Mouse (Mus musculus): ENCODE measurements around the gene Ttc30a2. TPM values are rescaled to one million over a fixed set of nuclear protein-coding genes. Genes with fewer than 3 reads are reported as not detected.
"Not testable (repeated sequence)": the region's sequence is repeated elsewhere in the genome, so short reads cannot be mapped to it uniquely, and the experiment has no call there.

Ttc30a2 gene
- total RNA-seq, 1 experiment = 0.36 TPM

- Histone ChIP-seq H3K4me1 (ENCODE audit: control insufficient read depth in 2 of 2, insufficient read depth in 2 of 2, low read length in 2 of 2, poor library complexity in 1 of 2) (no peaks in the 10 kb centered on the region), H3K4me3 (ENCODE audit: insufficient read depth in 1 of 2, low read depth in 1 of 2, low read length in 2 of 2, poor library complexity in 1 of 2, severe bottlenecking in 1 of 2) (peak within 1 kb of the TSS; percentile 65 to 78), H3K9me3 (ENCODE audit: control insufficient read depth, insufficient read depth, low read depth, low read length) (no peaks in the 10 kb centered on the region), H3K9ac (ENCODE audit: insufficient read depth, low read depth, low read length, poor library complexity, severe bottlenecking) (peak within 1 kb of the TSS; percentile 67), H3K36me3 (ENCODE audit: control insufficient read depth, insufficient read depth, low read length, poor library complexity, severe bottlenecking) (no peaks in the 10 kb centered on the region), H3K27ac (ENCODE audit: insufficient read depth, low read depth, low read length, poor library complexity, severe bottlenecking) (no peak within 1 kb of the TSS)
- TF ChIP-seq ZC3H11A (IDR thresholded peaks at IDR 0.05; ENCODE audit: borderline replicate concordance, low read depth, low read length) (no peak), CHD2 (IDR thresholded peaks at IDR 0.05; ENCODE audit: low read depth, low read length) (no peak), ZNF384 (IDR thresholded peaks at IDR 0.05; ENCODE audit: low read depth, low read length) (no peak), HCFC1 (IDR thresholded peaks at IDR 0.05; ENCODE audit: borderline replicate concordance, insufficient read depth, low read length) (peak; percentile 98)
- peak; percentile 40 for DNase-seq (ENCODE audit: low read depth, low spot score)
- in situ Hi-C loops (cut with MboI; ENCODE audit: low sequenced_read_pairs in 2 of 2, unreplicated experiment in 2 of 2) = no loop called here
Observed at GRCm38 (mm10) chr2:75938117-75939063, 39.6 kb downstream of the Ttc30a2 start, which contains the start of gene Ttc30b. TSS of gene Ttc30b (minus strand) at chr2:75938585.

- DNase-seq (ENCODE audit: low read depth, low spot score); H3K9me3 ChIP-seq (ENCODE audit: control insufficient read depth, insufficient read depth, low read depth, low read length); in situ Hi-C loops (cut with MboI; ENCODE audit: low sequenced_read_pairs in 2 of 2, unreplicated experiment in 2 of 2); H3K36me3 ChIP-seq (ENCODE audit: control insufficient read depth, insufficient read depth, low read length, poor library complexity, severe bottlenecking); H3K4me1 ChIP-seq (ENCODE audit: control insufficient read depth in 2 of 2, insufficient read depth in 2 of 2, low read length in 2 of 2, poor library complexity in 1 of 2); H3K27ac ChIP-seq (ENCODE audit: insufficient read depth, low read depth, low read length, poor library complexity, severe bottlenecking): not testable (repeated sequence)
- Histone ChIP-seq H3K9ac (ENCODE audit: insufficient read depth, low read depth, low read length, poor library complexity, severe bottlenecking) (peak overlapping the region; percentile 67; the same call in 1 of the 2 replicates), H3K4me3 (ENCODE audit: insufficient read depth in 1 of 2, low read depth in 1 of 2, low read length in 2 of 2, poor library complexity in 1 of 2, severe bottlenecking in 1 of 2) (peak overlapping the region in 1 of 2 experiments; percentile 65; a peak in 2 of 4 replicates)
Observed at GRCm38 (mm10) chr2:75937520-75938116, 40.4 kb downstream of the Ttc30a2 start.

GRCm38 (mm10) chr2:75936685-75937084 is 41.3 kb downstream of the Ttc30a2 start:
- H3K9ac ChIP-seq (ENCODE audit: insufficient read depth, low read depth, low read length, poor library complexity, severe bottlenecking); DNase-seq (ENCODE audit: low read depth, low spot score); in situ Hi-C loops (cut with MboI; ENCODE audit: low sequenced_read_pairs in 2 of 2, unreplicated experiment in 2 of 2): not testable (repeated sequence)

GRCm38 (mm10) chr2:75933541-75933940 is 44.4 kb downstream of the Ttc30a2 start:
- Histone ChIP-seq H3K9me3 (ENCODE audit: control insufficient read depth, insufficient read depth, low read depth, low read length) (no peaks in the 10 kb centered on the region), H3K9ac (ENCODE audit: insufficient read depth, low read depth, low read length, poor library complexity, severe bottlenecking) (no peak overlapping the region), H3K27ac (ENCODE audit: insufficient read depth, low read depth, low read length, poor library complexity, severe bottlenecking) (no peak overlapping the region), H3K36me3 (ENCODE audit: control insufficient read depth, insufficient read depth, low read length, poor library complexity, severe bottlenecking) (no peaks in the 10 kb centered on the region), H3K4me3 (ENCODE audit: insufficient read depth in 1 of 2, low read depth in 1 of 2, low read length in 2 of 2, poor library complexity in 1 of 2, severe bottlenecking in 1 of 2) (no peak overlapping the region), H3K4me1 (ENCODE audit: control insufficient read depth in 2 of 2, insufficient read depth in 2 of 2, low read length in 2 of 2, poor library complexity in 1 of 2) (no peaks in the 10 kb centered on the region)
- in situ Hi-C loops (cut with MboI; ENCODE audit: low sequenced_read_pairs in 2 of 2, unreplicated experiment in 2 of 2) = no loop called here
- no peak for TF ChIP-seq MAFK (IDR thresholded peaks at IDR 0.05; ENCODE audit: insufficient read depth, low read depth, low read length)
- no peak for TF ChIP-seq ZC3H11A (IDR thresholded peaks at IDR 0.05; ENCODE audit: borderline replicate concordance, low read depth, low read length)
- no peak for TF ChIP-seq ZNF384 (IDR thresholded peaks at IDR 0.05; ENCODE audit: low read depth, low read length)
- TF ChIP-seq HCFC1 (IDR thresholded peaks at IDR 0.05; ENCODE audit: borderline replicate concordance, insufficient read depth, low read length) = no peak
- no peak for TF ChIP-seq CHD2 (IDR thresholded peaks at IDR 0.05; ENCODE audit: low read depth, low read length)
- DNase-seq (ENCODE audit: low read depth, low spot score) = no peak

More at GRCm38 (mm10) chr2:75936685-75937084, 41.3 kb downstream of the Ttc30a2 start:
- H3K4me1 ChIP-seq (ENCODE audit: control insufficient read depth in 2 of 2, insufficient read depth in 2 of 2, low read length in 2 of 2, poor library complexity in 1 of 2); H3K36me3 ChIP-seq (ENCODE audit: control insufficient read depth, insufficient read depth, low read length, poor library complexity, severe bottlenecking); H3K27ac ChIP-seq (ENCODE audit: insufficient read depth, low read depth, low read length, poor library complexity, severe bottlenecking); H3K4me3 ChIP-seq (ENCODE audit: insufficient read depth in 1 of 2, low read depth in 1 of 2, low read length in 2 of 2, poor library complexity in 1 of 2, severe bottlenecking in 1 of 2); H3K9me3 ChIP-seq (ENCODE audit: control insufficient read depth, insufficient read depth, low read depth, low read length): not testable (repeated sequence)
